Mouse (Mus musculus) layer of hippocampus, adult 9-11 months (tissue): ENCODE data around the gene Aspa.
"Not testable (repeated sequence)": the region's sequence is repeated elsewhere in the genome, so short reads cannot be mapped to it uniquely, and the experiment has no call there.

ENCODE experiments used
- DNase-seq: peaks from one replicate; pipeline ENCODE4 v3.0.0; 2022

Aspa gene

GRCm38 (mm10) chr11:73329442-73329841, at the start of gene Aspa, which contains the start of the genes Gm49340 and Spata22:
Aspa (minus strand) TSS chr11:73329596.
Gm49340 (plus strand) TSS chr11:73329741.
Spata22 (plus strand) TSS chr11:73329741.
- DNase-seq = no peak

- DNase-seq = no peak
Observed at GRCm38 (mm10) chr11:73370946-73371345, 41.5 kb upstream of the Aspa start, which contains the start of gene Olfr376. Olfr376 (plus strand) TSS chr11:73371246.

- no peak for DNase-seq
Observed at GRCm38 (mm10) chr11:73350483-73350882, 21.1 kb upstream of the Aspa start, which contains the start of gene Olfr20. Olfr20 (plus strand) TSS chr11:73350783.

- no peak for DNase-seq
Observed at GRCm38 (mm10) chr11:73336919-73337318, 7.5 kb upstream of the Aspa start.

GRCm38 (mm10) chr11:73333357-73333756, 4.0 kb upstream of the Aspa start:
- DNase-seq = no peak

- no peak for DNase-seq
Observed at GRCm38 (mm10) chr11:73327361-73327760, 2.0 kb downstream of the Aspa start.

GRCm38 (mm10) chr11:73326485-73326886, 2.9 kb downstream of the Aspa start:
- DNase-seq = no peak

- no peak for DNase-seq
Observed at GRCm38 (mm10) chr11:73323906-73324830, 5.2 kb downstream of the Aspa start.

GRCm38 (mm10) chr11:73321064-73321463, 8.3 kb downstream of the Aspa start:
- DNase-seq = not testable (repeated sequence)

GRCm38 (mm10) chr11:73318581-73318980, 10.8 kb downstream of the Aspa start:
- not testable (repeated sequence) for DNase-seq

- no peak for DNase-seq
Observed at GRCm38 (mm10) chr11:73315961-73316360, 13.4 kb downstream of the Aspa start.

- DNase-seq = no peak
Observed at GRCm38 (mm10) chr11:73303123-73303522, 26.3 kb downstream of the Aspa start.

GRCm38 (mm10) chr11:73289621-73290020, 39.8 kb downstream of the Aspa start:
- peak; percentile 45 for DNase-seq

- peak; percentile 72 for DNase-seq
Observed at GRCm38 (mm10) chr11:73284351-73284750, 45.0 kb downstream of the Aspa start.

- no peak for DNase-seq
Observed at GRCm38 (mm10) chr11:73283926-73284325, 45.5 kb downstream of the Aspa start.

- peak; percentile 57 for DNase-seq
Observed at GRCm38 (mm10) chr11:73283369-73283768, 46.0 kb downstream of the Aspa start.

GRCm38 (mm10) chr11:73281528-73282027, 47.8 kb downstream of the Aspa start:
- peak; percentile 83 for DNase-seq

- DNase-seq = no peak
Observed at GRCm38 (mm10) chr11:73280710-73281109, 48.7 kb downstream of the Aspa start.

GRCm38 (mm10) chr11:73274821-73275220, 54.6 kb downstream of the Aspa start:
- no peak for DNase-seq

GRCm38 (mm10) chr11:73267267-73267666, 62.1 kb downstream of the Aspa start, which contains the start of gene Trpv3:
Trpv3 (plus strand) TSS chr11:73267388.
- no peak for DNase-seq

- no peak for DNase-seq
Observed at GRCm38 (mm10) chr11:73261385-73261784, 68.0 kb downstream of the Aspa start.

GRCm38 (mm10) chr11:73260457-73260856, 68.9 kb downstream of the Aspa start:
- no peak for DNase-seq

GRCm38 (mm10) chr11:73258664-73259063, 70.7 kb downstream of the Aspa start:
- DNase-seq = no peak
